Mouse (Mus musculus) liver, embryonic 15.5 days (tissue): ENCODE results near the gene Olfr746. TPM values are rescaled to one million over a fixed set of nuclear protein-coding genes. Genes with fewer than 3 reads are reported as not detected.

Experiments used
- ATAC-seq: fragments of 200-750 bp; cut with Nextera tagmentation; 2 replicates; pipeline ENCODE4 v1.8.0; 2017; ENCODE audit warnings: moderate number of reproducible peaks, mild to moderate bottlenecking, moderate library complexity; ENCODE audit not compliant: insufficient read depth
- H3K27ac ChIP-seq: fragments of 300-500 bp; sonication (generic); replicated peaks from 2 replicates; pipeline ENCODE4 v1.5.1; 2015; ENCODE audit warnings: mild to moderate bottlenecking, inconsistent platforms
- H3K27me3 ChIP-seq: fragments of 300-500 bp; sonication (generic); 2 replicates; pipeline ENCODE4 v1.6.1; 2015; ENCODE audit warnings: mild to moderate bottlenecking, inconsistent platforms
- H3K36me3 ChIP-seq: fragments of 300-500 bp; sonication (generic); replicated peaks from 2 replicates; pipeline ENCODE4 v1.6.1; 2015; ENCODE audit warnings: moderate library complexity, mild to moderate bottlenecking, inconsistent platforms
- H3K4me1 ChIP-seq: fragments of 300-500 bp; sonication (generic); replicated peaks from 2 replicates; pipeline ENCODE4 v1.6.1; 2015; ENCODE audit warnings: inconsistent platforms
- H3K4me2 ChIP-seq: fragments of 300-500 bp; sonication (generic); 2 replicates; pipeline ENCODE4 v1.6.1; 2015; ENCODE audit warnings: moderate library complexity, mild to moderate bottlenecking, inconsistent platforms
- H3K4me3 ChIP-seq: fragments of 300-500 bp; sonication (generic); replicated peaks from 2 replicates; pipeline ENCODE4 v1.5.1; 2015; ENCODE audit warnings: mild to moderate bottlenecking, inconsistent platforms
- H3K9ac ChIP-seq: fragments of 300-500 bp; sonication (generic); 2 replicates; pipeline ENCODE4 v1.6.1; 2015; ENCODE audit warnings: moderate library complexity, mild to moderate bottlenecking, inconsistent platforms
- H3K9me3 ChIP-seq: fragments of 300-500 bp; sonication (generic); replicated peaks from 2 replicates; pipeline ENCODE4 v1.6.1; 2016; ENCODE audit warnings: inconsistent platforms
- WGBS: fragments of 180-500 bp; shearing (Covaris S2); methylation state at CpG from one replicate; pipeline ENCODE4 v1.1.7; 2015; ENCODE audit warnings: mixed read lengths; ENCODE audit not compliant: insufficient replicate concordance; 5-methylcytosine and 5-hydroxymethylcytosine counted together
- polyA plus RNA-seq: library from polyadenylated mRNA; unstranded; fragments of >200 nt; fragmentation: Nextera tagmentation; extraction: Ambion mirVana; gene quantifications from 2 replicates; pipeline ENCODE4 v1.2.1, GENCODE M21; 2015

Olfr746 gene
- not detected in 2 replicates for polyA plus RNA-seq

GRCm38 (mm10) chr14:50646783-50647182, at the start of gene Olfr746:
TSS of gene Olfr746 (plus strand) at chr14:50647083.
- Histone ChIP-seq H3K27me3 (no peaks in the 10 kb centered on the region), H3K27ac (no peak within 1 kb of the TSS), H3K4me1 (no peaks in the 10 kb centered on the region), H3K9me3 (no peaks in the 10 kb centered on the region), H3K9ac (no peak within 1 kb of the TSS), H3K36me3 (no peaks in the 10 kb centered on the region), H3K4me3 (no peak within 1 kb of the TSS), H3K4me2 (no peak within 1 kb of the TSS)
- ATAC-seq, result no peak

GRCm38 (mm10) chr14:50614579-50614978, 32.3 kb upstream of the Olfr746 start, which contains the start of gene Olfr744:
TSS of gene Olfr744 (plus strand) at chr14:50614879.
- H3K27ac ChIP-seq, result no peak within 1 kb of the TSS
- no peaks in the 10 kb centered on the region for H3K4me1 ChIP-seq
- H3K4me2 ChIP-seq, result no peak within 1 kb of the TSS
- ATAC-seq, result no peak
- no peaks in the 10 kb centered on the region for H3K36me3 ChIP-seq
- no peak within 1 kb of the TSS for H3K9ac ChIP-seq
- H3K4me3 ChIP-seq, result no peak within 1 kb of the TSS
- H3K9me3 ChIP-seq, result 0 out of 2 replicates have a peak, but pooled peaks cover 3% of the 10 kb centered on the region
- WGBS, result 62% methylated on average over 2 of the region's 2 CpGs
- H3K27me3 ChIP-seq, result no peaks in the 10 kb centered on the region

GRCm38 (mm10) chr14:50639088-50639487, 7.8 kb upstream of the Olfr746 start, which contains the start of gene Olfr745:
TSS of gene Olfr745 (plus strand) at chr14:50639388.
- Histone ChIP-seq H3K9me3 (no peaks in the 10 kb centered on the region), H3K4me3 (no peak within 1 kb of the TSS), H3K36me3 (no peaks in the 10 kb centered on the region), H3K9ac (no peak within 1 kb of the TSS), H3K27me3 (no peaks in the 10 kb centered on the region), H3K4me2 (no peak within 1 kb of the TSS), H3K27ac (no peak within 1 kb of the TSS), H3K4me1 (no peaks in the 10 kb centered on the region)
- WGBS, result 56% methylated on average over 2 of the region's 2 CpGs
- ATAC-seq, result no peak

GRCm38 (mm10) chr14:50693106-50693505, 46.2 kb downstream of the Olfr746 start, which contains the start of gene Olfr747:
TSS of gene Olfr747 (minus strand) at chr14:50693206.
- Histone ChIP-seq H3K27me3 (no peaks in the 10 kb centered on the region), H3K27ac (no peak within 1 kb of the TSS), H3K9me3 (no peaks in the 10 kb centered on the region), H3K36me3 (no peaks in the 10 kb centered on the region), H3K4me2 (no peak within 1 kb of the TSS), H3K4me3 (no peak within 1 kb of the TSS), H3K9ac (no peak within 1 kb of the TSS), H3K4me1 (no peaks in the 10 kb centered on the region)
- 73% methylated on average over 3 of the region's 3 CpGs for WGBS
- no peak for ATAC-seq

Other genes with a start within 250 kb of the Olfr746 start
- gene Olfr738, start 239.5 kb upstream of the Olfr746 start, polyA plus RNA-seq, result not detected in 2 replicates
- gene Olfr739, start 228.5 kb upstream of the Olfr746 start, polyA plus RNA-seq, result not detected in 2 replicates
- not detected in 2 replicates for gene Olfr740, start 201.5 kb upstream of the Olfr746 start, polyA plus RNA-seq
- gene Olfr741, start 174.3 kb upstream of the Olfr746 start, polyA plus RNA-seq, result not detected in 2 replicates
- gene Olfr742, start 143.5 kb upstream of the Olfr746 start, polyA plus RNA-seq, result not detected in 2 replicates
- gene Olfr743, start 125.2 kb upstream of the Olfr746 start, polyA plus RNA-seq, result not detected in 2 replicates
- gene Olfr744, start 32.2 kb upstream of the Olfr746 start, polyA plus RNA-seq, result not detected in 2 replicates
- gene Olfr745, start 7.7 kb upstream of the Olfr746 start, polyA plus RNA-seq, result not detected in 2 replicates
- gene Olfr747, start 46.1 kb downstream of the Olfr746 start, polyA plus RNA-seq, result not detected in 2 replicates
- gene Olfr748, start 60.3 kb downstream of the Olfr746 start, polyA plus RNA-seq, result not detected in 2 replicates
- not detected in 2 replicates for gene Olfr749, start 98.0 kb downstream of the Olfr746 start, polyA plus RNA-seq
- 16.3 and 17.6 TPM in 2 replicates for gene Ttc5, start 138.4 kb downstream of the Olfr746 start, polyA plus RNA-seq
- gene Ccnb1ip1, start 160.6 kb downstream of the Olfr746 start, polyA plus RNA-seq, result not detected in 2 replicates
- gene Parp2, start 160.8 kb downstream of the Olfr746 start, polyA plus RNA-seq, result 25.7 and 28.0 TPM in 2 replicates
- gene Tep1, start 223.5 kb downstream of the Olfr746 start, polyA plus RNA-seq, result 3.8 and 4.3 TPM in 2 replicates